Mouse (Mus musculus) large intestine, adult 2 months (tissue): ENCODE data around the gene Abca4. TPM values are rescaled to one million over a fixed set of nuclear protein-coding genes. Genes with fewer than 3 reads are reported as not detected.
"Not testable (repeated sequence)": the region's sequence is repeated elsewhere in the genome, so short reads cannot be mapped to it uniquely, and the experiment has no call there.

Source experiments
- DNase-seq: peaks from one replicate; pipeline ENCODE4 v3.0.0-alpha.2; 2012; ENCODE audit warnings: low read depth, low spot score
- WGBS: fragments of 180-500 bp; shearing (Covaris S2); methylation state at CpG from one replicate; pipeline ENCODE4 v1.1.7; 2018; 5-methylcytosine and 5-hydroxymethylcytosine counted together
- polyA plus RNA-seq: library from polyadenylated mRNA; depleted of rRNA; stranded (reverse); fragments of >200 nt; gene quantifications from 2 replicates; pipeline ENCODE4 v1.2.3, GENCODE M21; 2012; rRNA removed

Abca4 gene
- polyA plus RNA-seq, 1 experiment, result 0.38 TPM

GRCm38 (mm10) chr3:122203675-122204329 lies 159.6 kb downstream of the Abca4 start:
- WGBS, result 68% methylated on average over 9 of the region's 9 CpGs

DNA sequence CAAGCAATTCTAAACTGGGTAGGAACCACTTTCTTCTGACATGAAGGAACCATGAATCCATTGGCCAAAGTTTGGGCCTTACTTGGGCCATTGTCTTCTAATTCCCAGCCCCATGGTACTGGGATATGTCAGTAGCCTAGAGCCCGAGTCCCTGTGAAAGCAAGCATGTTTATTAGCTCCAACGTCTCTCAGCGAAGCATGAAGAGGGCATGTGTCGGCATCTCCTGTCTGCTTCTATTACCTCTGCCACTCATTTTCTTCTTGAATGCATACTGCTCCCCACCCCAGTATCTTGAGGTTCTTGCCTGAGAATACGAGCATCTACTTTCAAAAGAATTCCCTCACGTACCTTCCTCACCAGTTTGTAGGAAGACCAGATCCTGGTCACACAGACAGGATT lies 161.5 kb downstream of the Abca4 start:
- WGBS, result 70% methylated on average over 6 of the region's 6 CpGs

More at GRCm38 (mm10) chr3:122203675-122204329, 159.6 kb downstream of the Abca4 start:
- no peak for DNase-seq

GRCm38 (mm10) chr3:122206279-122207070 lies 162.2 kb downstream of the Abca4 start:
- WGBS, result 21% methylated on average over 8 of the region's 8 CpGs
- DNase-seq, result no peak

More for the DNA sequence above, 161.5 kb downstream of the Abca4 start:
- no peak for DNase-seq

GRCm38 (mm10) chr3:122207766-122208165 lies 163.5 kb downstream of the Abca4 start:
- WGBS, result 86% methylated on average over 6 of the region's 6 CpGs

GRCm38 (mm10) chr3:122208296-122209225 lies 164.3 kb downstream of the Abca4 start:
- DNase-seq, result no peak
- 38% methylated on average over 15 of the region's 15 CpGs for WGBS

More at GRCm38 (mm10) chr3:122207766-122208165, 163.5 kb downstream of the Abca4 start:
- no peak for DNase-seq

DNA sequence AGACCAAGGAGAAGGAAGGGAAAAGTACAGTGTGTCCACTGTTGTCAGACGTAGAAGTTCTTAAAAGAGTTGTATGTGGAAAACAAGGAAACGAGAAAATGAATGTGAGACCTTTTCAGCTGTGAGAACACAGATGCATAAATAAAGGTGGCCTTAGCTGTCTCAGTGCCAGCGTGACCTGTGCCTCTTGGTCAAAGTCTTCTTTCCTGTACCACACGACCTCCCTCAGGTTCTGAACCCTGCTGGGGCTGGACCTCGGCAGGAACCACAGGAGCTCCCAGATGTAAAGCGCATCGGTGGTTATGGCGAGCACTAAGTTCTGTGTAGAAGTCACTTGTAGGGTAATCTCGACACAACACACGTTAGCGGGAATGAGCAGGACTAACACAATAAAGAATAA lies 165.3 kb downstream of the Abca4 start:
- DNase-seq, result no peak
- 36% methylated on average over 11 of the region's 11 CpGs for WGBS

DNA sequence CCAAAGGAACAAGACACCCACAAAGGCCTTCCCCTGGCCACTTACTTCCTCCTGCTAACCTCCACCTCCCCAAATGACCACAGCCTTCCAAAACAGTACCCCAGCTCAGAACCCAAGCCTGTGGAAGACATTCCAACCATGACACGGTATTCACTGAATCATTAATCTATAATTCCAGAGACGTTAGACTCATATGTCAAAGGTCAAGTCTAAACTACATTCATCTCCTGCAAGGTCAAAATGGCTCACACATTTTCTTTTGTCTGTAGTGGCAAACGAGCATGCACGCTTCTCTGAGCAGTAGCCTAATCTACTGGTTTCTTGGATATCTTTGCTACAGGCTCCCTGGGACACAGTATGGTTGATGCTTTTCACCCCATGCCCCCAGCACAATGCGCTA lies 166.2 kb downstream of the Abca4 start:
- 69% methylated on average over 5 of the region's 5 CpGs for WGBS
- no peak for DNase-seq

DNA sequence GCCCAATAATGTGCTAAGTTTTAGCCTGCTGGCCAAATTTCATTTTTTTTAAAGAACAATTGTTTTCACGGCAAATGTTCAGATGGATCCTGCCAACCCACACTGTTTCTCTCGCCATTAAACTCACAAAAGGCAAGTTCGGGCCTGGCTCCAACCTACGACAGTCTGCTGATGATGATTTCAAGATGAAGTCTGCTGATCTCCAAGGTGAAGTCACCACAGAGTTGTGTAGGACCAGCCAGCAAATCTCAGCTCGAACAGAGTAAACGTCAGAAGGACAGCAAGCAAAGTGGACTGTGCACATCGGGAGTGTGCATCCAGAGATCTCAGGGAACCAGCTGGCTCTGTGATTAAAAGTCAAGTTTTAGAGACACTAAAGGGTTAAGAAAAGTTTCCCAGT lies 166.6 kb downstream of the Abca4 start:
- WGBS, result 78% methylated on average over 7 of the region's 7 CpGs
- DNase-seq, result no peak

DNA sequence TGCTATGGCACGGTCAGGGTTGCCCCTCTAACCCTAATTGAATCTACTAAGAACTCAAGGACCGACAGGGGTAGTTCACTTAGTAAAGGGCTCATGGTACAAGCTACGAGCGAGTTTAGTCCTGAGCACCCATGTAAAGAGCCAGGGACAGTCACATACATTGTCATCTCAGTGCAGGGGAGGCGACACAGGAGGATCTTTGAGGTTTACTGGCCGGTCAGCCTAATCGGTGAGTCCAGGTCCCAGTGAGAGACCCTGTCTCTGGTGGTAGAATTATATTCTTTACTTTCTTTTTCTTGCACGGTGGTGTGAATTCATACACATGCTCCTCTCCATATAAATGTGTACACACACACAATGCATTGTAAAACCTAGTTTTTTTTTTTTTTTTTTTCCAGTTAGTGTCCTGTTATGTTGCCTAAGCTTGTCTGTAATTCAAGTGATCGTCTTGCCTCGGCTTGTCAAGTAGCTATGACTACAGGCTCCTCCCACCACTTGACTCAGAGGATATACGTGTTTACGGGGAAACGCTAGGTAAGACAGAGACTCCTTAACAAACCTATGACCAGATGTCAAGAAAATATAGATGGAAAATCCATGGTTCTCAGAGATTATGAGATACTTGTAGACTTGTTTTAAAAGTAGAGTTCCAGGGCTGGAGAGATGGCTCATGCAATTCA lies 167.3 kb downstream of the Abca4 start:
- no peak for DNase-seq
- 49% methylated on average over 13 of the region's 13 CpGs for WGBS

DNA sequence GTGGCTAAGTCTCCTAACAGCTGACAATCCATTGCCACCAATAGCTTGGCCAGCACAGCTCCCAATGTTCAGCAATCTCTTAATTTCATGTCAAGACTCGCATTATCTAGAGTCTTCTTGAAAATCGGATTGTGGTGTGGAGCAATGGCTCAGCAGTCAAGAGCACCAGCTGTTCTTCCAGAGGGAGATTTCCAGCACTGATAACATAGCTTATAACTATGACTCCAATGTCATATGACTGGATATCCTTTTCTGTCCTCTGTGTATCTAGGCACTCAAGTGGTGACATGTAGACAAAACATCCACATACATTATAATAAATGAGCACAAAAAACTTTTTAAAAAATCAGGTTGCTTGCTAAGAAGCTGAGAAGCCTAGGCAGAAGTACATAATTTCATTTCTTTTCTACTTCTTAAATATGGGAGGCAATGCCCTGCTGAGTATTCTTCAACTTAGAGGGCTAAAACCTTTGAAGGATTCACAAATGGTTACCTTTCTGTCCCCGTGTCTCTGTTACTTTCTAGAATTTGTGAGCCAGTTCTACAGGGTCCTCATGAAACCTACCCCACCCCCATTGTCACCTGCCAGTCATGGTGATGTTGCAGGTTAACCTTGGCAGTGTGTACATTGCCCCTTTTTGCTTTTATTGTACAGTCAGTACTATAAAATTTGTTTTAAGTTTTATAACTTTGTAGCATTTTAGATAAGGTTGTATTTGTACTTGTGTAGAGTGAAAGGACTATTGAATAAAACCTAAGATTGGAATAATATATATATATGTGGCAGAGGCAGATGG lies 177.2 kb downstream of the Abca4 start:
- 33% methylated on average over 3 of the region's 3 CpGs for WGBS
- no peak for DNase-seq

GRCm38 (mm10) chr3:122226972-122227371 lies 182.7 kb downstream of the Abca4 start:
- not testable (repeated sequence) for DNase-seq
- 30% methylated on average over 6 of the region's 6 CpGs for WGBS

Other genes starting within 250 kb of the Abca4 start
- gene Abcd3, start 229.1 kb upstream of the Abca4 start, polyA plus RNA-seq, result 18.4 and 22.3 TPM in 2 replicates
- 5.9 and 7.0 TPM in 2 replicates for gene Arhgap29, start 91.9 kb upstream of the Abca4 start, polyA plus RNA-seq
- gene Gclm, start 201.1 kb downstream of the Abca4 start, polyA plus RNA-seq, result 45.9 and 82.3 TPM in 2 replicates
- gene Dnttip2, start 229.9 kb downstream of the Abca4 start, polyA plus RNA-seq, result 5.7 and 7.1 TPM in 2 replicates
- 50.9 and 90.3 TPM in 2 replicates for gene Bcar3, start 249.7 kb downstream of the Abca4 start, polyA plus RNA-seq